Mouse (Mus musculus): ENCODE measurements around the gene Tmod1. TPM values are rescaled to one million over a fixed set of nuclear protein-coding genes. Genes with fewer than 3 reads are reported as not detected.

Tmod1 gene
- polyA plus RNA-seq, 1 experiment from 2014 or later, result 0.85 TPM

DNA sequence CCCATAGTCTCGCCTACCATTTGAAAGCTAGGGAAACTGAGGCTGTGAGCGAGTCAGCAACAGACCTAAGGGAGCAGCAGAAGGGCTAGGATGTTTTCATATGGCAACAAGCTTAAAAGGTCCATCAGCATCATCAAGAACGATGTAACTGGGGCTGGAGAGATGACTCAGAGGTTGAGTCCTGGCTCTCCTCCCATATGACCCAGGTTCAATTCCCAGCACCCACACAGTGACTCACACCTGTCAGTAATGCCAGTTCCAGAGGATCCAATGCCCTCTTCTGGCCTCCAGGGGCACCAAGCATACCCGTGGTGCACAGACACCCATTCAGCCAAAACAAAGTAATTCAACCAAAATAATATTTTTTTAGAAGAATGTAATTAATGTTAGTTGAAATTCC lies 41.5 kb downstream of the Tmod1 start:
- H3K4me1 ChIP-seq (ENCODE audit: control insufficient read depth, insufficient read depth, low read length), result no peaks in the 10 kb centered on the region
- no peak for ATAC-seq
- no peak overlapping the region for H3K4me2 ChIP-seq (ENCODE audit: low read length)
- no peak overlapping the region for H3K4me3 ChIP-seq (ENCODE audit: low read depth, low read length)
- no peaks in the 10 kb centered on the region for H3K36me3 ChIP-seq (ENCODE audit: control insufficient read depth, insufficient read depth, low read length)
- no peak overlapping the region for H3K9ac ChIP-seq (ENCODE audit: low read depth, low read length)
- no peaks in the 10 kb centered on the region for H3K27me3 ChIP-seq (ENCODE audit: control insufficient read depth, insufficient read depth, low read depth, low read length)
- 92% methylated on average over 4 of the region's 4 CpGs for WGBS
- no peak overlapping the region for H3K27ac ChIP-seq (ENCODE audit: low read length)
- H3K9me3 ChIP-seq (replicated peaks; ENCODE audit: control insufficient read depth, low read length, poor library complexity, severe bottlenecking), result no peaks in the 10 kb centered on the region

DNA sequence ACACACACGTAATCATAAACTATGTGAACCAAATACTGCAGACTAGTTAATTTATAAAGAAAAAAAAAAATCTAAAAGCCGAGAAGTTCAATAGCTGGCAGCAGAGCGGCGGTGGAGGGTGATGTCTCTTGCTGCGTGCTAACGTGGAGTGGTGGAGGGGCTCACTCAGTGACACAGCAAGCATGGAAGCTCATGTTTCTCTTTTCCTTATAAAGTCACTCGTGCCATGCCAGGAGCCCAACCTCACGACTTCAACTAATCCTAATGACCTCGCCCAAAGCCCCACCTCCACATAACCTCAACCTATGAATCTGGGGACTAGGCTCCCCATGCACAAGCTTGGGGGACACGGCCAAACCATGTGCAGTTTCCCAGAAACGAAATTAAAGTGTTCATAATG lies 43.8 kb downstream of the Tmod1 start:
- H3K9ac ChIP-seq (ENCODE audit: low read depth, low read length), result no peak overlapping the region
- H3K27ac ChIP-seq (ENCODE audit: low read length), result no peak overlapping the region
- H3K9me3 ChIP-seq (replicated peaks; ENCODE audit: control insufficient read depth, low read length, poor library complexity, severe bottlenecking), result no peaks in the 10 kb centered on the region
- no peaks in the 10 kb centered on the region for H3K4me1 ChIP-seq (ENCODE audit: control insufficient read depth, insufficient read depth, low read length)
- no peaks in the 10 kb centered on the region for H3K27me3 ChIP-seq (ENCODE audit: control insufficient read depth, insufficient read depth, low read depth, low read length)
- no peak overlapping the region for H3K4me2 ChIP-seq (ENCODE audit: low read length)
- no peaks in the 10 kb centered on the region for H3K36me3 ChIP-seq (ENCODE audit: control insufficient read depth, insufficient read depth, low read length)
- 80% methylated on average over 11 of the region's 11 CpGs for WGBS
- H3K4me3 ChIP-seq (ENCODE audit: low read depth, low read length), result no peak overlapping the region
- no peak for ATAC-seq

GRCm38 (mm10) chr4:46084416-46085172 lies 45.9 kb downstream of the Tmod1 start:
- Histone ChIP-seq H3K27ac (ENCODE audit: low read length) (no peak overlapping the region), H3K36me3 (ENCODE audit: control insufficient read depth, insufficient read depth, low read length) (no peaks in the 10 kb centered on the region), H3K4me2 (ENCODE audit: low read length) (no peak overlapping the region), H3K9ac (ENCODE audit: low read depth, low read length) (no peak overlapping the region), H3K4me1 (ENCODE audit: control insufficient read depth, insufficient read depth, low read length) (no peaks in the 10 kb centered on the region), H3K27me3 (ENCODE audit: control insufficient read depth, insufficient read depth, low read depth, low read length) (no peaks in the 10 kb centered on the region), H3K9me3 (replicated peaks; ENCODE audit: control insufficient read depth, low read length, poor library complexity, severe bottlenecking) (no peaks in the 10 kb centered on the region), H3K4me3 (ENCODE audit: low read depth, low read length) (no peak overlapping the region)
- ATAC-seq, result no peak; the same call in 1 of the 2 replicates
- 63% methylated on average over 9 of the region's 9 CpGs for WGBS

DNA sequence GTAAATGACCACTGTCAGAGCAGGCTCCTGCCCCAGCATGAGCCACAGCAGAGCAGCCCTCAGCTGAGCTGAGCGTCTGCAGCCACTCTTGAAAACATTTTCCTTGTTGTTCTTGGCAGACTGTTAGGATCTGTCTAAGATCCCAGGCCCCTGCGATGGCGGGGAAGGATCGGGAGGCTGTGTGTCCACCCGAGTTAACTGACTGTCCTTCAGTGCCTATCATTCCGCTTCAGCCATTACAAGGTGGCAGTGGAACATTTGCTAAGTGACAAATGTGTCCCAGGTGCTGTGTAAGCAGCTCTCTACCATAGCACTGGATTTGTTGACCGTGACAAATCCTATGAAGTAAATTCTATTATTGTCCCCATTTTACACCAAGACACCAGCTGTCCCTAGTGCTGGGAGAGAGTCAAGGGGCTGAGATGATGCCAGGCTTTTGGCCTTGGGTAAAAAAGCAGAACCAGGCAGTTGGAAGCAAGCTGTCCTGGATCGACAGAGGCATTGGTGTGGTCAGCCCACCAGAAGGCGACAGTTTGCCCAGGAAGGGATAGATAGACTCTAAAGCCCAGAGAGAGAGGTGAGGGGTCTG lies 46.6 kb downstream of the Tmod1 start:
- H3K9ac ChIP-seq (ENCODE audit: low read depth, low read length), result no peak overlapping the region
- H3K27me3 ChIP-seq (ENCODE audit: control insufficient read depth, insufficient read depth, low read depth, low read length), result no peaks in the 10 kb centered on the region
- no peak overlapping the region for H3K4me3 ChIP-seq (ENCODE audit: low read depth, low read length)
- no peaks in the 10 kb centered on the region for H3K36me3 ChIP-seq (ENCODE audit: control insufficient read depth, insufficient read depth, low read length)
- no peaks in the 10 kb centered on the region for H3K9me3 ChIP-seq (replicated peaks; ENCODE audit: control insufficient read depth, low read length, poor library complexity, severe bottlenecking)
- H3K4me2 ChIP-seq (ENCODE audit: low read length), result no peak overlapping the region
- no peaks in the 10 kb centered on the region for H3K4me1 ChIP-seq (ENCODE audit: control insufficient read depth, insufficient read depth, low read length)
- no peak overlapping the region for H3K27ac ChIP-seq (ENCODE audit: low read length)
- no peak for ATAC-seq
- 51% methylated on average over 9 of the region's 9 CpGs for WGBS

- ATAC-seq, result no peak
- WGBS, result 86% methylated on average over 17 of the region's 18 CpGs
Observed at GRCm38 (mm10) chr4:46086718-46087426, 48.1 kb downstream of the Tmod1 start.

DNA sequence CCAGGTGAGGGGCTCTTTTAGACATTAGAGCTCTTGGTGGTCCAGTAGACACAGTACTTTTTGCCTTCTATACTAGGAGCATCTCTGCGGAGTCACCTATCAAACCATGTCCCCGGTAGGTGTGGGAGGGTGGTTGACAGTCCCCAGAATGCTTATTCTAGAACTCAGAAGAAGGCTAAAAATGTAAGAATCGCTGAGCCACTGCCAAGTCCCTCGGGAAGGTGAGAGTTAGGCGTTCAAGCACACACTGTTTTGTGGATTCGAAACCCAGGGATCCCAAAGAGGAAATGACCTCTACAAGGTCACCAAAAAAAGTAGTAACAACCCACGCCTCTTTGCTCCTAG lies 48.7 kb downstream of the Tmod1 start:
- Histone ChIP-seq H3K4me1 (ENCODE audit: control insufficient read depth, insufficient read depth, low read length) (no peaks in the 10 kb centered on the region), H3K9me3 (replicated peaks; ENCODE audit: control insufficient read depth, low read length, poor library complexity, severe bottlenecking) (no peaks in the 10 kb centered on the region), H3K36me3 (ENCODE audit: control insufficient read depth, insufficient read depth, low read length) (no peaks in the 10 kb centered on the region), H3K27ac (ENCODE audit: low read length) (no peak overlapping the region), H3K9ac (ENCODE audit: low read depth, low read length) (no peak overlapping the region), H3K4me2 (ENCODE audit: low read length) (no peak overlapping the region), H3K4me3 (ENCODE audit: low read depth, low read length) (no peak overlapping the region), H3K27me3 (ENCODE audit: control insufficient read depth, insufficient read depth, low read depth, low read length) (no peaks in the 10 kb centered on the region)
- ATAC-seq, result no peak
- 83% methylated on average over 7 of the region's 7 CpGs for WGBS

More at GRCm38 (mm10) chr4:46086718-46087426, 48.1 kb downstream of the Tmod1 start:
- Histone ChIP-seq H3K27ac (ENCODE audit: low read length) (no peak overlapping the region), H3K27me3 (ENCODE audit: control insufficient read depth, insufficient read depth, low read depth, low read length) (no peaks in the 10 kb centered on the region), H3K9ac (ENCODE audit: low read depth, low read length) (no peak overlapping the region), H3K4me3 (ENCODE audit: low read depth, low read length) (no peak overlapping the region), H3K4me1 (ENCODE audit: control insufficient read depth, insufficient read depth, low read length) (no peaks in the 10 kb centered on the region), H3K36me3 (ENCODE audit: control insufficient read depth, insufficient read depth, low read length) (no peaks in the 10 kb centered on the region), H3K9me3 (replicated peaks; ENCODE audit: control insufficient read depth, low read length, poor library complexity, severe bottlenecking) (no peaks in the 10 kb centered on the region), H3K4me2 (ENCODE audit: low read length) (no peak overlapping the region)

DNA sequence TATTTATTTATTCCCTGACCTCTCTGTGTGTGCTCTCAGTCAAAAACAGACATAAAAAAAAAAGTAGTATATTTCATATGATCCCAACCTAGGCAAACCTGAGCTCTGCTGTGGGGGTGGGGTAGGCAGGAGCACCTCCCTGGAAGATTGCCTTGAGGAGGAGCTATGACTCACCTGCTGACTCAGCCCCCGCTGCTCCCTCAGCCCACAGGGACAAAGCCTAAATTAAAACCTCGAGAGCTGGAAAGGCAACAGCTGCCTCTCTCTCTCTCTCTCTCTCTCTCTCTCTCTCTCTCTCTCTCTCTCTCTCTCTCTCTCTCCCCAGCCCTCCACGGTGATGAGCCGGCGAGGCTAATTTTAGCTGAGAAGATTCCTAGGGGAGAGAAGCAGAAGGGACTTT lies 49.1 kb downstream of the Tmod1 start:
- no peaks in the 10 kb centered on the region for H3K4me1 ChIP-seq (ENCODE audit: control insufficient read depth, insufficient read depth, low read length)
- H3K27ac ChIP-seq (ENCODE audit: low read length), result no peak overlapping the region
- no peak overlapping the region for H3K4me3 ChIP-seq (ENCODE audit: low read depth, low read length)
- no peaks in the 10 kb centered on the region for H3K27me3 ChIP-seq (ENCODE audit: control insufficient read depth, insufficient read depth, low read depth, low read length)
- no peak overlapping the region for H3K4me2 ChIP-seq (ENCODE audit: low read length)
- WGBS, result 25% methylated on average over 5 of the region's 5 CpGs
- ATAC-seq, result no peak
- no peak overlapping the region for H3K9ac ChIP-seq (ENCODE audit: low read depth, low read length)
- H3K36me3 ChIP-seq (ENCODE audit: control insufficient read depth, insufficient read depth, low read length), result no peaks in the 10 kb centered on the region
- H3K9me3 ChIP-seq (replicated peaks; ENCODE audit: control insufficient read depth, low read length, poor library complexity, severe bottlenecking), result no peaks in the 10 kb centered on the region

DNA sequence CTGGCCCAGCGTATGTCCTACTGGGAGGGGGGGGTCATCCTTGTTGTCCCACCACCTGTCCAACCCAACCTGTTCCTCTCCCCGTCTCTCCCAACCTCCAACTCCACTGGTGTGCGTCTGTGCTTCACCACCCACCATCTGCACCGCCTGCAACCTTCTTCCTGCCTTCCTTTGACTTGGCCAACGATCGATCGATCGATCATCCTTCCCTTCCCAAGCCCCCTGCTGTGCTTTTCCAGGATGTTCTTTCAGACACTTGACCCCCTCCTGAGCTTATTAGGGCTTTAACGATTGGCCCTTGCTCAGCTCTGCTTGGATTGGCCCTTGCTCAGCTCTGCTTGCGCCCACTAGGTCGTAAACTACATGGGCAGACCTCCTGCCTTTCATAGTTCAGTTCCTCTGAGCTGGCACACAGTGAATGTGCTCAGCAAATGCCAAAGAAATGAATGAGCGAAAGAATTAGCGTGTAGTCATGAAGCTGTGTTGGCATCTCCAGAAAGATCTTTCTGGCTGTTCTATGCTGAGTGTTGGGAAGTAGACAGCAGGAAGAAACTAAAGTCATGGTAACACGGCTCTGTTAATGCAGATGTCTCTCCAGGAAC lies 50.9 kb downstream of the Tmod1 start:
- no peak overlapping the region for H3K4me3 ChIP-seq (ENCODE audit: low read depth, low read length)
- no peak for ATAC-seq
- no peak overlapping the region for H3K4me2 ChIP-seq (ENCODE audit: low read length)
- H3K36me3 ChIP-seq (ENCODE audit: control insufficient read depth, insufficient read depth, low read length), result no peaks in the 10 kb centered on the region
- H3K4me1 ChIP-seq (ENCODE audit: control insufficient read depth, insufficient read depth, low read length), result no peaks in the 10 kb centered on the region
- H3K9me3 ChIP-seq (replicated peaks; ENCODE audit: control insufficient read depth, low read length, poor library complexity, severe bottlenecking), result no peaks in the 10 kb centered on the region
- H3K27me3 ChIP-seq (ENCODE audit: control insufficient read depth, insufficient read depth, low read depth, low read length), result no peaks in the 10 kb centered on the region
- WGBS, result 91% methylated on average over 14 of the region's 14 CpGs
- H3K27ac ChIP-seq (ENCODE audit: low read length), result no peak overlapping the region
- H3K9ac ChIP-seq (ENCODE audit: low read depth, low read length), result no peak overlapping the region
